Mouse (Mus musculus): ENCODE data around the gene Lyrm9.

DNA sequence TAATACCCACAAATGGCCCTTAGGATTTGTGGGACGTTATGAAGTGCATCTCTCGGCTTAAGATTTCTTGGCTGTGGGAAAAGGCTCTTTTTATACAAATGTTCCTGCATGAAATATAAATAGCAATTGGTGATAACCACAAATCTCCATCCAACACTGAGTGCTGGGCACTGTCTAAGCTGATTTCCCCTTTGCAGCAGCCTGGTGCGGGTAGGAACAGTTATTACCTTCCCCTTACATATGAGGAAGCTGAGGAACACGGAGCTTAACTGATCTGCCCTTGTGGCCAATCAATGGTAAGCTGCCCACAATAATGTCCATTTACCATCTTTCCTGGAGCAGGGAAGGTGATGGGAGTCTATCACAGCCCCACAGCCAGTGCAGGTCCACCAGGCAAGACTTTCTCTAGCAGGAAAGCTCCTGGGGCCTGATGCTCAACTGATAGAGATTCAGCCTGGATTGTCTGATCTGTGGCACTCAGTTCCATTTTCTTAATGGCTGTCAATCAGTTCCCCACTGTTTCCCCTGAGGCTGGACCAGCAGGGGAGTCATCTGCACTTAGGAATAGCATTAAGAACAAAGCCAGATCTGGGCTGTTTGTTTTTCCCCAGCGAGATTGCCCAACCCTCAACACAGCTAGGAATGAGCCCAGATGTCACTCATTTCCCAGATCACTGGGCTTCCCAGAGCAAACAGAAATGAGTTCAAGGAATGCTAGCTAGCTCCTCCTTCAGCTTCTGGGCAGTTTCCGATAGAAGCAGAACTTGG lies 18.9 kb upstream of the Lyrm9 start:
- TF ChIP-seq EP300 (IDR thresholded peaks at IDR 0.05; ENCODE audit: low read depth), result no peak
- no peak for TF ChIP-seq CTCF (IDR thresholded peaks at IDR 0.05; ENCODE audit: low read depth)

Data from heart, postnatal 0 days (tissue).